Mouse (Mus musculus): ENCODE results near the gene Cpeb3. TPM values are rescaled to one million over a fixed set of nuclear protein-coding genes. Genes with fewer than 3 reads are reported as not detected.

Cpeb3 gene
- polyA plus RNA-seq, 1 experiment from 2014 or later, result 16.1 TPM

Other genes with a start within 250 kb of the Cpeb3 start
- gene March5, start 1.1 kb downstream of the Cpeb3 start, polyA plus RNA-seq (2018), result 78.5 to 135 TPM (median 91.9 TPM) in 3 replicates
- gene Ide, start 129.3 kb upstream of the Cpeb3 start, polyA plus RNA-seq (2018), result 42.9 to 68.4 TPM (median 54.3 TPM) in 3 replicates
- gene Kif11, start 167.8 kb upstream of the Cpeb3 start, polyA plus RNA-seq (2018), result 1.2 to 5.9 TPM (median 4.1 TPM) in 3 replicates
- gene Hhex, start 226.2 kb upstream of the Cpeb3 start, polyA plus RNA-seq (2018), result 40.9 to 70.1 TPM (median 44.6 TPM) in 3 replicates